Mouse (Mus musculus) ES-E14 (cell line): ENCODE measurements around the gene Mapk14. TPM values are rescaled to one million over a fixed set of nuclear protein-coding genes. Genes with fewer than 3 reads are reported as not detected.

ENCODE experiments used
- DNase-seq: peaks from one replicate; pipeline ENCODE4 v3.0.0-alpha.2; 2013; ENCODE audit warnings: low read depth, low spot score
- H3K27ac ChIP-seq: 2 replicates; pipeline ENCODE4 v1.5.1; 2012; ENCODE audit warnings: low read depth, mild to moderate bottlenecking, low read length, moderate library complexity, mixed read lengths; ENCODE audit not compliant: poor library complexity, insufficient read depth, severe bottlenecking
- H3K36me3 ChIP-seq: 2 replicates; pipeline ENCODE4 v1.6.1; 2012; ENCODE audit warnings: mild to moderate bottlenecking, low read length, moderate library complexity, mixed read lengths; ENCODE audit not compliant: control insufficient read depth, poor library complexity, insufficient read depth, severe bottlenecking
- H3K4me1 ChIP-seq, 2 experiments: fragments of 150-350 bp in 1 of 2; sonication (generic) in 1 of 2; 2 replicates each; pipeline ENCODE4 v1.6.1; 2012; ENCODE audit warnings: low read length in 2 of 2, mild to moderate bottlenecking in 1 of 2, mixed read lengths in 1 of 2; ENCODE audit not compliant: control insufficient read depth in 2 of 2, insufficient read depth in 2 of 2, poor library complexity in 1 of 2
- H3K4me3 ChIP-seq, 2 experiments: fragments of 150-350 bp in 1 of 2; sonication (generic) in 1 of 2; 2 replicates each; pipeline ENCODE4 v1.5.1; 2012; ENCODE audit warnings: low read length in 2 of 2, low read depth in 1 of 2, mild to moderate bottlenecking in 1 of 2, mixed read lengths in 1 of 2; ENCODE audit not compliant: insufficient read depth in 1 of 2, poor library complexity in 1 of 2, severe bottlenecking in 1 of 2
- H3K9ac ChIP-seq: 2 replicates; pipeline ENCODE4 v1.6.1; 2012; ENCODE audit warnings: low read depth, mild to moderate bottlenecking, low read length, mixed read lengths; ENCODE audit not compliant: poor library complexity, insufficient read depth, severe bottlenecking
- H3K9me3 ChIP-seq: fragments of 150-350 bp; sonication (generic); 2 replicates; pipeline ENCODE4 v1.6.1; 2012; ENCODE audit warnings: low read depth, mild to moderate bottlenecking, low read length; ENCODE audit not compliant: control insufficient read depth, insufficient read depth
- CHD2 ChIP-seq: IDR thresholded peaks from 2 replicates; pipeline ENCODE4 v1.6.1; 2014; ENCODE audit warnings: mild to moderate bottlenecking, low read depth, low read length, inconsistent platforms
- HCFC1 ChIP-seq: IDR thresholded peaks from 2 replicates; pipeline ENCODE4 v1.6.1; 2012; ENCODE audit warnings: low read length, inconsistent platforms, borderline replicate concordance; ENCODE audit not compliant: insufficient read depth
- MAFK ChIP-seq: IDR thresholded peaks from 2 replicates; pipeline ENCODE4 v1.6.1; 2014; ENCODE audit warnings: mild to moderate bottlenecking, low read depth, low read length, inconsistent platforms; ENCODE audit not compliant: insufficient read depth
- ZC3H11A ChIP-seq: IDR thresholded peaks from 2 replicates; pipeline ENCODE4 v1.6.1; 2012; ENCODE audit warnings: low read depth, mild to moderate bottlenecking, inconsistent platforms, low read length, borderline replicate concordance
- ZNF384 ChIP-seq: IDR thresholded peaks from 2 replicates; pipeline ENCODE4 v1.6.1; 2012; ENCODE audit warnings: low read depth, low read length, inconsistent platforms
- in situ Hi-C, 2 experiments: fragments of 600-800 bp; cut with MboI; formaldehyde crosslinking; loops; one replicate each; pipeline ENCODE4 v1.15.1; 2025; ENCODE audit warnings: low sequenced_read_pairs in 2 of 2, inconsistent platforms in 1 of 2; ENCODE audit not compliant: unreplicated experiment in 2 of 2
- total RNA-seq: library from RNA; depleted of rRNA; stranded (reverse); fragments of 300-350 nt; gene quantifications from 2 replicates; pipeline ENCODE4 v1.2.3, GENCODE M21; 2012

The Mapk14 gene
- total RNA-seq, 1 experiment, result 77.3 TPM

DNA sequence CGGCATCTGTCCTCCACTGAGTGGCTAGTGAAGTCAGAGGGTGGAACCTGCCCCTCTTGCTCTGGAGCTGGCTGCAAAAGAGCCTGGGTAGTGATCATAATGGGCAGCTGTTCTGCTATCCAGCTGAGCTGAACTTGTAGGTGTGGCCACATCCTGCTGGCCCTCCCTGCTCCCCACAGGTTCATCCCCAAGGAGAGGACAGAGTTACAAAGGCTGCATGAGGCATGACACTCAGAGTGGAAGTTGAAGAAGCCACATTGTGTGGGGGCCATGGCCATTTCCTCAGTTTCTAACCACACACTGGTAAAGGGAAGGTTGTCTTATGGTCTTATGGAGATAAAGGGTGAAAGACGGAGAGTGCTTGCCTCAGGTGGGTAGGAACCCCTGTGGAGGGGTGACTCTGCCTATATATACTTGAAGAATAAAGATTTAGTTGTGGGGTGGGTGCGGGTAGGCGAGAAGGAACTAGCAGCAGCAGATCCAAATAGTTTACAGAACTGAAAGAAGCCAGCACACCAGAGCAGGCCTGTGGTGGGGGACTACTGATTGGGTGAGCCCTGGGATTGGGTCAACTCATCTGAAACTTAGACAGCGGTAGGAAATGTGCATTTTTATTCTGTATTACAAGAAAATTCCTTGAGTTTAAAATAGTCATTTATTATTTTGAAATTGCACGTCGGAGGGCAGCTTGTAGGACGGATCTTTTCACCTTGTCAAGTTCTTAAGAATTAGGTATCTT, 18.6 kb downstream of the Mapk14 start:
- DNase-seq, result no peak
- Histone ChIP-seq H3K27ac (no peak overlapping the region), H3K9me3 (no peaks in the 10 kb centered on the region), H3K4me3 (no peak overlapping the region), H3K36me3 (peaks cover 9% of the 10 kb centered on the region; the same call in 1 of the 2 replicates), H3K4me1 (peaks cover 0 to 4% of the 10 kb centered on the region in 2 experiments; a peak in 2 of 4 replicates), H3K9ac (no peak overlapping the region)
- TF ChIP-seq HCFC1, result no peak
- TF ChIP-seq ZNF384, result no peak
- no peak for TF ChIP-seq CHD2
- no peak for TF ChIP-seq ZC3H11A
- TF ChIP-seq MAFK, result no peak
- in situ Hi-C loops, result no loop called here

DNA sequence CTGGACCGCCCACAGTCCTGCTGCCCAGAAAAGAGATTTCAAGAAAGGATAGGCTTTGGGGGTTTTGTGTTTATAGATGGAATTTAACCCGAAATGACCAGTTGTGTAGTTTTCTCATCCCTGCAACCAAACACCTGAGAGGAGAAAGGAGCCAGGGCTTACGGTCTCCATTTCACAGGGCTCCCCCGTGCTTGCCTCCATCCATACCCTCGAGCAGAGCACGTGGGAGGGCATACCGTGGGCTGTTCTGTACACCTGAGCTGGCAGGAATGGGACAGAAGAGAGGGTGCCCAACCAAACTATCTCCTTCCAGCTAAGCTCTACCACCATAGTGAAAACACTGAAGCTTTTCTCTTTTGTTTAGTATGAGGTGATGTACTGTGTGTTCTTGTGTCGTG, 19.2 kb downstream of the Mapk14 start:
- Histone ChIP-seq H3K4me3 (no peak overlapping the region), H3K27ac (no peak overlapping the region), H3K9ac (no peak overlapping the region), H3K9me3 (no peaks in the 10 kb centered on the region), H3K4me1 (peaks cover 0 to 4% of the 10 kb centered on the region in 2 experiments; a peak in 2 of 4 replicates), H3K36me3 (peaks cover 12% of the 10 kb centered on the region)
- in situ Hi-C loops, result no loop called here
- TF ChIP-seq HCFC1, result no peak
- TF ChIP-seq MAFK, result no peak
- TF ChIP-seq ZC3H11A, result no peak
- no peak for TF ChIP-seq ZNF384
- TF ChIP-seq CHD2, result no peak
- no peak for DNase-seq

DNA sequence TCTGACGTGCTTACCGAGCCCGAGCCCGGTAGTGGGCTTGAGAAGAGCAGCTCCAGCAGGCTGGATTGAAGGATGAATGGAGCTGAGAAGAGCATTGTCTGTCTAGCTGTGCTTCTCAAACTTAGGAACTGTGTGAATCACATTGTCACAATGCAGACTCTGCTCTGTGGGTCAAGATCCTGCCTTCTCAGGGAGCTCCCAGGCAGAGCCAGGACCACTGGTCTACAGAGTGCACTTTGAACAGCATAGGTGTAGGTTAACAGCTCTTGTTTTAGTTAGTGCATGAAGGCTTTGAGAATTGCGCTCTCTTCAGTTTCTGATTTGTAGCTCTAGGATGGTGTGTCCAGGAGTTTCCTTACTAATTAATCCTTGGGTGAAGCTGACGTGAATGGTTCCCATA, 20.1 kb downstream of the Mapk14 start:
- Histone ChIP-seq H3K9me3 (no peaks in the 10 kb centered on the region), H3K4me1 (peaks cover 0 to 4% of the 10 kb centered on the region in 2 experiments; a peak in 2 of 4 replicates), H3K27ac (no peak overlapping the region), H3K36me3 (peaks cover 16% of the 10 kb centered on the region), H3K4me3 (no peak overlapping the region), H3K9ac (no peak overlapping the region)
- DNase-seq, result no peak
- in situ Hi-C loops, result no loop called here
- TF ChIP-seq ZNF384, result no peak
- no peak for TF ChIP-seq MAFK
- no peak for TF ChIP-seq ZC3H11A
- TF ChIP-seq HCFC1, result no peak
- TF ChIP-seq CHD2, result no peak

DNA sequence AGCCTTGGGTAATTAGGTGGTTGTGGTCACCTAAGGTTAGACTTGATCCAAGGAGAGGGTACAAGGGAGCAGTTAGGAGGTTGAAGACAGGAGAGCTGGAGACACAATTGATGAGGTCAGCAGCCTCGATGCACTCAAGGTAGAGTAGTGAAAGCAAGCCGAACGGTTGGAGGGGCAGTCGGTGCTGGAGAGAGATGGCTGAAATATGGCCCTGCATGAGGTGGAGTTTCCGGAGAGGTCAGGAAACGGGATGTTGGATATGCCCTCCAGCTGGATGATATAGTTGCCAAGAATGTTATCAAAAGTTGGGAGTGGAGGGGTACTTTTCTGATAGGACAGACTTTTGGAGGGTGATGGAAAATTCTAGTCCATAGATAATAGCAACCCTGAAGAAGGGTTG, 21.2 kb downstream of the Mapk14 start:
- peaks cover 18% of the 10 kb centered on the region for H3K36me3 ChIP-seq
- peaks cover 0 to 5% of the 10 kb centered on the region in 2 experiments; a peak in 2 of 4 replicates for H3K4me1 ChIP-seq
- no peak overlapping the region for H3K27ac ChIP-seq
- TF ChIP-seq MAFK (no peak), HCFC1 (no peak), ZNF384 (no peak), ZC3H11A (no peak), CHD2 (no peak)
- H3K9ac ChIP-seq, result no peak overlapping the region
- no peak overlapping the region for H3K4me3 ChIP-seq
- in situ Hi-C loops, result no loop called here
- no peak for DNase-seq
- H3K9me3 ChIP-seq, result no peaks in the 10 kb centered on the region

DNA sequence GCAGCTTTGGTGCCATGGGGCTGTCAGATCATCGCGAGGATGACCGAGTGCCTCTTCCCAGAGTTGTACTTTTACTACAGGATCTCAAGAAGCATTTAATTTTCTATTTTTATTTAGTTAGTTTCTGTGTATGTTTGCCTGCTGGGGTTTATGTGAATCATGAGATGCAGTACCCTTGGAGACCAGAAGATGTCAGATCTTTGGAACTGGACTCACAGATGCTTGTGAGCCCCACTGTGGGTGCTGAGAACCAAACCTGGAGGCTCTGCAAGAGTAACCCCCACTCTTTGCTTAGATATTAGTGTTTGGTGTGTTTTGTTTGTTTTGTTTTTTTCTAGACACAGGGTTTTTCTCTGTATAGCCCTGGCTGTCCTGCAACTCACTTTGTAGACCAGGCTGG, 22.9 kb downstream of the Mapk14 start:
- TF ChIP-seq HCFC1, result no peak
- no peak for TF ChIP-seq CHD2
- TF ChIP-seq ZNF384, result no peak
- TF ChIP-seq ZC3H11A, result no peak
- no peak for TF ChIP-seq MAFK
- in situ Hi-C loops, result no loop called here
- DNase-seq, result no peak
- no peak overlapping the region for H3K4me3 ChIP-seq
- no peak overlapping the region for H3K9ac ChIP-seq
- H3K27ac ChIP-seq, result no peak overlapping the region
- H3K4me1 ChIP-seq, result peaks cover 0 to 6% of the 10 kb centered on the region in 2 experiments; a peak in 2 of 4 replicates
- no peaks in the 10 kb centered on the region for H3K9me3 ChIP-seq
- peaks cover 24% of the 10 kb centered on the region for H3K36me3 ChIP-seq
